Mouse (Mus musculus) lung, embryonic 15.5 days (tissue): Measurements from ENCODE around the gene 7530416G11Rik. TPM values are rescaled to one million over a fixed set of nuclear protein-coding genes. Genes with fewer than 3 reads are reported as not detected.

ENCODE experiments used
- ATAC-seq: fragments of 200-750 bp; cut with Nextera tagmentation; 2 replicates; pipeline ENCODE4 v1.8.0; 2017; ENCODE audit warnings: moderate number of reproducible peaks, borderline replicate concordance; ENCODE audit not compliant: low FRiP score, low TSS enrichment; ENCODE audit errors: extremely low read depth
- H3K27ac ChIP-seq: fragments of 300-500 bp; sonication (generic); 2 replicates; pipeline ENCODE4 v1.5.1; 2015; ENCODE audit warnings: moderate library complexity, mild to moderate bottlenecking, inconsistent platforms
- H3K27me3 ChIP-seq: fragments of 300-500 bp; sonication (generic); 2 replicates; pipeline ENCODE4 v1.6.1; 2015; ENCODE audit warnings: inconsistent platforms
- H3K36me3 ChIP-seq: fragments of 300-500 bp; sonication (generic); 2 replicates; pipeline ENCODE4 v1.6.1; 2015; ENCODE audit warnings: inconsistent platforms
- H3K4me1 ChIP-seq: fragments of 300-500 bp; sonication (generic); 2 replicates; pipeline ENCODE4 v1.6.1; 2015; ENCODE audit warnings: inconsistent platforms
- H3K4me2 ChIP-seq: fragments of 300-500 bp; sonication (generic); 2 replicates; pipeline ENCODE4 v1.6.1; 2015; ENCODE audit warnings: inconsistent platforms, mild to moderate bottlenecking, moderate library complexity
- H3K4me3 ChIP-seq: fragments of 300-500 bp; sonication (generic); 2 replicates; pipeline ENCODE4 v1.5.1; 2015; ENCODE audit warnings: mild to moderate bottlenecking, inconsistent platforms
- H3K9ac ChIP-seq: fragments of 300-500 bp; sonication (generic); 2 replicates; pipeline ENCODE4 v1.6.1; 2015; ENCODE audit warnings: inconsistent platforms
- H3K9me3 ChIP-seq: fragments of 300-500 bp; sonication (generic); 2 replicates; pipeline ENCODE4 v1.6.1; 2016; ENCODE audit warnings: inconsistent platforms
- WGBS: fragments of 180-500 bp; shearing (Covaris S2); methylation state at CpG from one replicate; pipeline ENCODE4 v1.1.7; 2015; 5-methylcytosine and 5-hydroxymethylcytosine counted together
- polyA plus RNA-seq: library from polyadenylated mRNA; unstranded; fragments of >200 nt; fragmentation: Nextera tagmentation; extraction: Ambion mirVana; gene quantifications from 2 replicates; pipeline ENCODE4 v1.2.1, GENCODE M21; 2015

Gene 7530416G11Rik
- polyA plus RNA-seq: not detected in 2 replicates

GRCm38 (mm10) chr15:85503127-85503526 lies at the start of gene 7530416G11Rik:
Gene 7530416G11Rik, minus strand, starts transcription at chr15:85503227.
- no peak for ATAC-seq
- H3K9me3 ChIP-seq: no peaks in the 10 kb centered on the region
- no peaks in the 10 kb centered on the region for H3K36me3 ChIP-seq
- no peak within 1 kb of the TSS for H3K4me3 ChIP-seq
- no peak within 1 kb of the TSS for H3K4me2 ChIP-seq
- WGBS: 84% methylated on average over 8 of the region's 8 CpGs
- H3K9ac ChIP-seq: no peak within 1 kb of the TSS
- H3K27me3 ChIP-seq: 0 out of 2 replicates have a peak, but pooled peaks cover 5% of the 10 kb centered on the region
- H3K4me1 ChIP-seq: peaks cover 15% of the 10 kb centered on the region
- no peak within 1 kb of the TSS for H3K27ac ChIP-seq

GRCm38 (mm10) chr15:85546500-85546899 lies 43.5 kb upstream of the 7530416G11Rik start:
- no peak overlapping the region for H3K4me2 ChIP-seq
- no peaks in the 10 kb centered on the region for H3K4me1 ChIP-seq
- H3K9ac ChIP-seq: no peak overlapping the region
- no peak for ATAC-seq
- H3K4me3 ChIP-seq: no peak overlapping the region
- no peaks in the 10 kb centered on the region for H3K36me3 ChIP-seq
- H3K27ac ChIP-seq: no peak overlapping the region
- H3K9me3 ChIP-seq: no peaks in the 10 kb centered on the region
- 61% methylated on average over 4 of the region's 4 CpGs for WGBS
- no peaks in the 10 kb centered on the region for H3K27me3 ChIP-seq

GRCm38 (mm10) chr15:85545369-85545768 lies 42.3 kb upstream of the 7530416G11Rik start:
- no peaks in the 10 kb centered on the region for H3K36me3 ChIP-seq
- WGBS: 69% methylated on average over 5 of the region's 5 CpGs
- no peak overlapping the region for H3K4me3 ChIP-seq
- no peaks in the 10 kb centered on the region for H3K4me1 ChIP-seq
- ATAC-seq: no peak
- H3K9ac ChIP-seq: no peak overlapping the region
- no peak overlapping the region for H3K27ac ChIP-seq
- H3K4me2 ChIP-seq: no peak overlapping the region
- H3K27me3 ChIP-seq: no peaks in the 10 kb centered on the region
- H3K9me3 ChIP-seq: no peaks in the 10 kb centered on the region

- WGBS: 44% methylated on average over 11 of the region's 11 CpGs
- Histone ChIP-seq H3K9ac (no peak overlapping the region), H3K9me3 (no peaks in the 10 kb centered on the region), H3K27ac (no peak overlapping the region; the same call in 1 of the 2 replicates), H3K36me3 (no peaks in the 10 kb centered on the region), H3K4me2 (no peak overlapping the region), H3K27me3 (no peaks in the 10 kb centered on the region), H3K4me3 (no peak overlapping the region), H3K4me1 (peaks cover 28% of the 10 kb centered on the region)
- ATAC-seq: no peak
These were observed 35.1 kb upstream of the 7530416G11Rik start for GRCm38 (mm10) chr15:85538170-85538569.

- Histone ChIP-seq H3K4me2 (no peak overlapping the region), H3K27me3 (no peaks in the 10 kb centered on the region), H3K9me3 (no peaks in the 10 kb centered on the region), H3K4me1 (peaks cover 28% of the 10 kb centered on the region), H3K27ac (no peak overlapping the region), H3K36me3 (no peaks in the 10 kb centered on the region), H3K9ac (no peak overlapping the region), H3K4me3 (no peak overlapping the region)
- 76% methylated on average over 25 of the region's 25 CpGs for WGBS
- ATAC-seq: no peak
These were observed 34.1 kb upstream of the 7530416G11Rik start for GRCm38 (mm10) chr15:85537151-85537550.

GRCm38 (mm10) chr15:85534646-85535045 lies 31.6 kb upstream of the 7530416G11Rik start:
- peak overlapping the region; percentile 63 for H3K27ac ChIP-seq

DNA sequence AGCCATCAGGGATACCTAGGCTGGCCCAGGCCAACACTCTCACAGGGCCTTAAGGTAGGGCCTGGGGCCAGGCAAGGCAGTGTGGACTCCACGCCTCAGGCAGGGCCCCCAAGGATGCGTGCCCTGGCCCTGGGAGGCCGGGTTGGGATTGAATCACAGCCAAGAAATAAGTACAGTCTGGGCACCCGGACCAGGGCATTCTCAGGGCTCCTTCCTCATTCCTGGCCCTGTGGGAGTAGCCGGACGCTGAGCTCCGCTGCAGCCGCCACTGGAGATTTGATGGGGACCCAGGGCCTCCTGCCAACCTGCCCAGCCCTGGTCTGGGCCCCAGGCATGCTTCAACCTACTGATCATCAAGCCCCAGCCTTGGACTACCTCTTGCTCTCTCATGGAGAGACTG lies 31.2 kb upstream of the 7530416G11Rik start:
- H3K4me1 ChIP-seq: peaks cover 38% of the 10 kb centered on the region
- H3K9me3 ChIP-seq: no peaks in the 10 kb centered on the region
- ATAC-seq: peak; percentile 58; the same call in 1 of the 2 replicates
- no peaks in the 10 kb centered on the region for H3K27me3 ChIP-seq
- H3K36me3 ChIP-seq: no peaks in the 10 kb centered on the region
- H3K27ac ChIP-seq: peak overlapping the region; percentile 63
- no peak overlapping the region for H3K4me2 ChIP-seq
- H3K4me3 ChIP-seq: no peak overlapping the region
- WGBS: 48% methylated on average over 8 of the region's 8 CpGs
- no peak overlapping the region for H3K9ac ChIP-seq

More at GRCm38 (mm10) chr15:85534646-85535045, 31.6 kb upstream of the 7530416G11Rik start:
- H3K9me3 ChIP-seq: no peaks in the 10 kb centered on the region
- H3K27me3 ChIP-seq: no peaks in the 10 kb centered on the region
- 62% methylated on average over 6 of the region's 6 CpGs for WGBS
- peaks cover 38% of the 10 kb centered on the region for H3K4me1 ChIP-seq
- no peak overlapping the region for H3K4me3 ChIP-seq
- H3K36me3 ChIP-seq: no peaks in the 10 kb centered on the region
- no peak for ATAC-seq
- H3K4me2 ChIP-seq: no peak overlapping the region
- H3K9ac ChIP-seq: no peak overlapping the region

- no peak overlapping the region for H3K4me3 ChIP-seq
- H3K9ac ChIP-seq: no peak overlapping the region
- H3K4me2 ChIP-seq: no peak overlapping the region
- H3K9me3 ChIP-seq: no peaks in the 10 kb centered on the region
- no peaks in the 10 kb centered on the region for H3K27me3 ChIP-seq
- no peaks in the 10 kb centered on the region for H3K36me3 ChIP-seq
- peaks cover 32% of the 10 kb centered on the region for H3K4me1 ChIP-seq
- H3K27ac ChIP-seq: no peak overlapping the region
- no peak for ATAC-seq
- WGBS: 50% methylated on average over 3 of the region's 3 CpGs
These were observed 29.0 kb upstream of the 7530416G11Rik start for GRCm38 (mm10) chr15:85532063-85532462.

GRCm38 (mm10) chr15:85529911-85530310 lies 26.9 kb upstream of the 7530416G11Rik start:
- Histone ChIP-seq H3K4me2 (no peak overlapping the region), H3K27me3 (no peaks in the 10 kb centered on the region), H3K4me3 (no peak overlapping the region), H3K9me3 (no peaks in the 10 kb centered on the region), H3K4me1 (peaks cover 28% of the 10 kb centered on the region), H3K9ac (no peak overlapping the region), H3K36me3 (no peaks in the 10 kb centered on the region), H3K27ac (peak overlapping the region; percentile 47; the same call in 1 of the 2 replicates)
- 26% methylated on average over 3 of the region's 3 CpGs for WGBS
- no peak for ATAC-seq

DNA sequence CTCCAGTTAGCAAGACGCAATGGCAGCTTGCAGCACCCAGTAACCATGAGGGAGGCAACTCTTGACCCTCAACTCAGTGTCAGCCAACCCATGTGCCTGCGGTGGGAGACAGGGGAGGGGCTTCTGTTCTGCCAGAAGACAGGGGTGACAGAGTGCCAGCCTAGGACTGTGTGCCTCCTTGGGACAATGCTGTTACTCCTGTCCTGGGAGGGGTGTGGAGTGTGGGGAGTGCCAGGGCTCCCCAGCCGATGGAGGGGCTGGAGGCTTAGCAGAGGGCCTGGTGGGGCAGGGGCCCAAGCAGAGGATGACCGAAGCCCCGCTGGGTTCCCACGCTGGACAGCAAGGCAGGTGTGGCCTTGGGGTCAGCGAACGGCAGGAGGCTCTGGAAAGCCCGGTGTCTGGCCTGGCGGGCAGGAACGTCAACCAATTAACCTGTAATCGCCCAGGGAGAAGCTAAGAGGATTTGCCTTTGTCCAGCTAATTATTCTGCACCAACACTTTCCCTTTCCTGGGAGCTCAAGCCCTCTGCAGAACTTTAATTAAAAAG lies 21.4 kb upstream of the 7530416G11Rik start:
- H3K36me3 ChIP-seq: no peaks in the 10 kb centered on the region
- H3K4me3 ChIP-seq: no peak overlapping the region
- no peak overlapping the region for H3K4me2 ChIP-seq
- no peak overlapping the region for H3K27ac ChIP-seq
- no peaks in the 10 kb centered on the region for H3K27me3 ChIP-seq
- H3K4me1 ChIP-seq: peaks cover 37% of the 10 kb centered on the region
- H3K9me3 ChIP-seq: no peaks in the 10 kb centered on the region
- H3K9ac ChIP-seq: no peak overlapping the region
- WGBS: 36% methylated on average over 12 of the region's 12 CpGs
- ATAC-seq: no peak

DNA sequence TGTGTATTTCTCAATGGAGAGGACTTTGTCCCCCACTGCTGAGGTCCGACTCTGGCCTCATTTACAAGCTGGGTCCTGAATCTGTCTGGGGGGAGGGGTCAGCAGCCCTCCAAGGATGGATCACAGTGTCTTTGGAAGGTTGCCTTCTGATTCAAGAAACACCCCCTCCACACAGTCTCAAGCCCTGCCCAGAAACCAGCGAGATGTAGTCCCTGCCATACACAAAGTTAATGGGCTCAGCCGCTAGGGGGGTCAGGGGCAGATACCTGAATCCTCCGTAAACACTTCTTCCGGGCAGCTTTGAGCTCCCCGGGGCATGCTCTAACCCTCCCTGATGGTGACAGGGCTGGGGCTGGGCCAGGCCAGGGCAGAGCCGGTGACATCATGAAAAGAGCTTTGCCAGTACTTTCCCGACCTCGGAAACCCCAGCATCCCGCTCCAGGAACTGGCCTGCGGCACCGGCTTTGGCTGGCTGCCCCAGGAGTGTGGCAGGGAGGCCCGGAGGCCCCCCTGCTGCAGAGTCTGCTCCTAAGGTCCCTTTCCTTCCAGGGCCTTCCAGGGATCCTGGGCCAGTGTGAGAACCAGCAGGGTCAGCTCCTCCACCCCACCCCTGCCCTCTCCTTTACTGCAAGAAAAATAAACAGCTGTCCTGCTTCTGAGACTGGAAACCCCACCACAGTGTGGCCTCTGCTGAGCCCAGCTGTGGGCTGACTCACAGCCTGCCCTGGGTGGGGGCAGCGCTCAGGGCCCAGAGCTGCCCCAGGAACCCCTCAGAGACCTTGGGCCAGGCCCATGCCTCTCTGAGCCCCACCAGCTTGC lies 20.4 kb upstream of the 7530416G11Rik start:
- Histone ChIP-seq H3K36me3 (no peaks in the 10 kb centered on the region), H3K27me3 (no peaks in the 10 kb centered on the region), H3K9ac (no peak overlapping the region), H3K27ac (0 out of 2 replicates have a peak overlapping the region, but pooled peaks have one; percentile 8), H3K9me3 (no peaks in the 10 kb centered on the region), H3K4me2 (peak overlapping the region; percentile 28), H3K4me1 (peaks cover 41% of the 10 kb centered on the region), H3K4me3 (no peak overlapping the region)
- peak; percentile 53 for ATAC-seq
- WGBS: 4% methylated on average over 14 of the region's 14 CpGs

DNA sequence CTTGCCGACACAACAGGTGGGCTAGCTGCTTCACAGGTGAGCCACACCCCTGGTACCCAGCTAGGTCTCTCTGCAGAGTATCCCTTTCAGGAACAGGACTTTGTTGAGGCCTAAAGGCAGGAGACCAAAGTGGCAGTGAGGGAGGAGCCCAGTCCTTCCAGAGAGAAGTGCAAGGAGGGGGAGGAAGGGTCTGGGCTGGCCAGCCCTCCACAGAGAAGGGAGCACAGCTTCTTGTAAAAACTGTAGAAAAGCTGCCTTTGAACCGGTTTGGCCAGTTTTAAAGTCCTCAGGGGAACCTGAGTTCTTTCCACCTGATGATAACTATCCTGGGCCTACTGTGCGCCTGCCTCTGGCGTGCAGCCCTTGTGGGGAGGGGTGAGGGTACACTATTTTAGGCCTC lies 16.4 kb upstream of the 7530416G11Rik start:
- WGBS: 38% methylated on average over 4 of the region's 4 CpGs
- H3K27me3 ChIP-seq: no peaks in the 10 kb centered on the region
- H3K36me3 ChIP-seq: no peaks in the 10 kb centered on the region
- H3K4me3 ChIP-seq: no peak overlapping the region
- peak; percentile 67; the same call in 1 of the 2 replicates for ATAC-seq
- H3K9ac ChIP-seq: no peak overlapping the region
- H3K4me1 ChIP-seq: peaks cover 43% of the 10 kb centered on the region
- H3K27ac ChIP-seq: peak overlapping the region; percentile 83
- H3K4me2 ChIP-seq: no peak overlapping the region
- no peaks in the 10 kb centered on the region for H3K9me3 ChIP-seq
